Mouse (Mus musculus): ENCODE data around the gene Pyroxd1.
"Not testable (repeated sequence)": the region's sequence is repeated elsewhere in the genome, so short reads cannot be mapped to it uniquely, and the experiment has no call there.

Gene Pyroxd1

DNA sequence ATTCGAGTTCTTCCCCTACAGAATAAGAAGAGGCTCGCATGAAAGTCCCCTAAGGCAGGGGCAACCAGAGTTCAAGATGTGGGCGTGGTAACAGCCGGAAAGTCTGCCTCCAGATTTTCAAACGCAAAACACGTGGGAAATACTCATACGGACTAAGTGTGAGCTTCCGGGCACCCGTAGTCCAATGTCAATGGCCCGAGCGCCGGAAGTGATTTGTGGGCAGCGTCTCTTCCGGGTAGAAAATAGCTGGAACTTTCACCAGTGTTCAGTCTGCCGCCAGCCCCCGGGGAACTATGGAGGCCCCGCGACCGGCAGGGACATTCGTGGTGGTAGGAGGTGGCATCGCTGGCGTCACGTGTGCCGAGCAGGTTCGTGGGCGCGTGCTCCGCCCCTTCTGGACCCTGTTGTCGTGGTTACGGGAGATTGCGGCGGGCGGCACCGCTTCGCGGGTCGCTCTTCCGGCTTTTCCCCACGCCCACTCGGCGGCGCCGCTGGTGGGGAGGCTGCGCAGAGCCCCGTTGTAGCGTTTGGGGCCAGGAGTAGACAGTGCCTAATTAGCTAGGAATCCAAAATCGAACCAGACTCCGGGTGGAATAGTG is at the start of gene Pyroxd1:
Pyroxd1 (plus strand) TSS at position 215 of the 599 bp plus-strand sequence.
- DNase-seq (ENCODE audit: low spot score in 2 of 2): peak; percentile 66 to 80

DNA sequence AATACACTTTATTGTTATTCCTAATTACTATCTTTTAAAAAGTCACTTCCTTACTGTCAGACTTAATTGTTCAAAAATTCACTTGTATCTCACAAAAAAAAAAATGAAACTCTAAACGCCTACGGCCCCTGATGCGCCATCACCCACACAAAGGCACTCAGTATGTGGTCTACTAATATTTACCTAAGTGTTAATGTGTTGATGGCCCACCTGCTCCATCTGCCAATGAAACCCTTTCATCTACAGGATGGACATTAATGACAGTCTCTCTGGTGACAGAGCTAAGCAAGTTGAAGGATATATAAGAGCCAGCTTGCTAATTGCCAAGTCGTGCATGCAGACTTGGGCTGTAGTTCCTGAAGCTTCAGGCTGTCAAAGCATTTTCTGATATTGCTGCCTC is 47.4 kb upstream of the Pyroxd1 start, which contains the start of gene Iapp:
Iapp (plus strand) TSS at position 326 of the 400 bp plus-strand sequence.
- no peak for DNase-seq (ENCODE audit: low spot score in 2 of 2)

DNA sequence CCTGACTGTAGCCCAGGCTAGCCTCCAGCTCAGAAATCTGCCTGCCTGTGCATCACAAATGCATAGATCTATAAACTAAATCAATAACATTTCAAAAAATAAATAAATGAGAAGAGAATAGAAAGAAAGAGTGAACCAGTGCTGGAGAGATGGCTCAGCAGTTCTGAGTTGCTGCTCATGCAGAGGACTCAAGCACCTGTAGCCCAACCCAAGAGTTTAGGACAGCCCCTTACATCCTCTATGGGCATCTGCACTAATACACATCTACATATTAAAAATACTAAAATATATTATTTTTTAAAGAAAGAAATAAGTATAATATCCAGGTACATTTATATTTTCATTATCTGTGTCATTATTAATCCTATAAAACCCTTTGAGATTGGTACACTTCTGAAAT is 40.4 kb upstream of the Pyroxd1 start:
- DNase-seq (ENCODE audit: low spot score in 2 of 2): no peak

DNA sequence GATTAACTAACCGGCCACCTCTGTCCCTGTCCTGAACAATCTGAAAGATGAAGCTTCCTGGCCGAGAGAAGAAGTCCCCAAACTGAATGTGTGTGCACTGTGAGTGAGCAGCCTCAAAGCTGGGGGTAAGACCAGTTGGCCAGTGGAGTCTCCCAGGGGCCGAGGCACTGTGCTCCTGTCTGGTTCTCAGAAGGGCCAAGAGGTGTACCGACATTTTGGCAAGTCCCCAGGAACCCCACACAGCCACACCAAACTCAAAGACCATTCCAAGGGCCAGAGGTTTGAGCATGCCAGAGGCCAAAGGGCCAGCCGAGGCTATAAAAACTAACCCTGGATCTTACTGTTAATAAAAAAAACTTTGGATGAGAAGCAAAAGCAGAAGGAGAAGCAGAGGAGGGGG is 31.2 kb upstream of the Pyroxd1 start:
- no peak for DNase-seq (ENCODE audit: low spot score in 2 of 2)

DNA sequence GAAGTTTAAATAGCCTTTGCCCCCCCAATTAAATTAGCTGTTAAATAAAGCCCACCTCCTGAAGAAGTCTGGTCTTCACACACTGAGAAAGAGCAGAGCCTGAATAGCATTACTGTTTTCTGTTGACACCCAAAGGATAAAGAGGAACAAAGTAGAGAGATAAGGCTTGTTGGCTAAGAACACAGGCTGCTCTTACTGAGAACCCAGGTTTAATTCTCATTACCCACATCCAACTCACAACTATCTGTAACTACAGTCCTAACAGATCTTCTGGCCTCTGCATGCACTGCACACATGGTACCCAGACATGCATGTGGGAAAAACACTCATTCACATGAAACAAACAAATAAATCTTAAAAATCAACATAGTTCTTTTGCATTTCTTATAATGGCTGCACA is 28.3 kb upstream of the Pyroxd1 start:
- no peak for DNase-seq (ENCODE audit: low spot score in 2 of 2)

DNA sequence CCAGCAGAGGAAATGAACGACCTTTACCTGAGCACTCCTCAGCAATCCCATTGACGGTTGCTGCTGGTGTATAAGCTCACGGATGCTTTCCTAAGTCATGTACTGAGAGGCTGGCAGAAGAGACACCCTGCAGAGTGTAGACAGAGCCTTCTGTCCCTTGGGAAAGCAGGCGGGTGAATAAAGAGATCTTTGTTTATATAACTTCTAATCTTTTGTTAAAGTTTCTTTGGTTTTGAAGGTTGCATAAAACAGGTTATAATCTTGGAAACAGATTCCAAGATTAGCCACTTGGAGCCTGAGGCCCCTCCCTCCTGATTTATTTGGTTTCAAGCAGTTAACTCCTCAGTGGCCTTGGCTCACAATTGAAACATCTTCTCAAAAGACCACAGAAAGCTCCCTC is 22.6 kb upstream of the Pyroxd1 start, which contains the start of gene Slco1a5:
Slco1a5 (minus strand) TSS at position 101 of the 400 bp plus-strand sequence.
- DNase-seq (ENCODE audit: low spot score in 2 of 2): no peak

DNA sequence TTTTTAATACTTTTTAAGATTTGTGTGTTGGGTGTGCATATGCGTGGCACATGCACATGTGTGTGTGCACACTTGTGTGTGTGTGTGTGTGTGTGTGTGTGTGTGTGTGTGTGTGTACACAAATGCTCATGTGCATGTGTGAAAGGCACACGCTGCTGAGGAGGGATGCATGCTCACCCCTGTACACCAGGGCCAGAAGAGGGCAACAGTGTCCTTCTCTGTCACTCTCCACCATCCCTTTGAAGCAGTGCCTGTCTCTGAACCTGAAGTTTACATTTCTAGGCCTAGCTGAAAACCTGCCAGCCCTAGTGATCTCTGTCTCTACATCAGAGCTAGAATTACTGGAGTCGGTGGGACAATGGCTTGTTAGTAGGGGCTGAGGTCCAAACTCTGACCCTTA is 18.9 kb upstream of the Pyroxd1 start:
- no peak for DNase-seq (ENCODE audit: low spot score in 2 of 2)

DNA sequence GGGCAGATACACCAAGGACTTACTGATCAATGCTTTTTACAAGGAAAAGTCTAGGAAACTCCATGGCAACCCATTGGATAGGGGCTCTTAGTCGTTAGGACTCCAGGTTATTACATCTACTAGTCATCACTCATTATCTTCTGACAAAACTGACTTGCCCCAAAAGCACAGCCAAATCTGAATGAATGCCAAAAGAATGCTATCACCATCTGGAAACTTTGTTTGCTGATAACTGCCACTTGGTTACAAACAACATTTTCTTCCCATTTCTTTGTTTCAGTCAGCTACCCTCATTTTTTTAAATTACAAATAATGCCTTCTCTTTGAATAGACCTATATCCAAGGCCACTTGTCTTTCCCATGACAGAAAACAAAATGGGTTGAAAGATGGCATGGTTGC is 16.3 kb upstream of the Pyroxd1 start:
- DNase-seq (ENCODE audit: low spot score in 2 of 2): no peak

DNA sequence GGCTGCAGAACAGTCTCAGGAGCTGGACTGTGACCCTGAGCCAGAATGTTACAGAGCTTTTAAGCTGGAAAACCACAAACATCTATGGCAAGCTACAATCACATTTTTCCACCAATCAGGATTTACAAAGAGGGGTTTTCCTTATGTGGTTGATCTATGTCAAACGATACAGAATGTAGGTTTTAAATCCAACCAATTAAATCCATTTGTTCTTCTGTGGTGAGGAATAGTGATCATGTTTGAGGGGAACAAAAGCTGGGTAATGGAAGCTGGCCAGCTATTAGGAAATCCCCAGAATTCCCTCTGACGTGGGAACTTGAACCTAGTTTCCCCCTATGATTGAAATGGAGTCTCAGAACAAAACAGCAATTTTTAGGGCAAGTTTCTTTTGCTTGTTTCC is 6.5 kb upstream of the Pyroxd1 start:
- no peak for DNase-seq (ENCODE audit: low spot score in 2 of 2)

DNA sequence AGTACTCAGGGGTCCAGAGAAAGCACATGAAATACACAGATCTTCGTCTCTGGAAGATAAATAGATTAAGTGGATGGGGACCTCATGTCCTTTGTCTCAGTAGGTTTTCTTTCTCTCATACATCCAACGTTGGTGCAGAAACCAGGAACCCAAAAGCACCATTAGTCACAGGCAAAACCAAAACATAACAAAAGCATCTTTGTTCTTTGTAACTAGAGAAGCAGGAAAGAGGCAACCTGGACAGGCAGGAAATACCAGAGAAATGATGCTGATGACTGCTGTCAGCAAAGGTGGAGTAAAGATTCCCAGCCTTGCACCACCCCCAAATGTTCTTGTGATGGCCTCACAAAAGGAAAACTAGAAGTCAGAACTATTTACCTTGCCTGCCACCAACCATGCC is 5.9 kb upstream of the Pyroxd1 start:
- DNase-seq (ENCODE audit: low spot score in 2 of 2): no peak

DNA sequence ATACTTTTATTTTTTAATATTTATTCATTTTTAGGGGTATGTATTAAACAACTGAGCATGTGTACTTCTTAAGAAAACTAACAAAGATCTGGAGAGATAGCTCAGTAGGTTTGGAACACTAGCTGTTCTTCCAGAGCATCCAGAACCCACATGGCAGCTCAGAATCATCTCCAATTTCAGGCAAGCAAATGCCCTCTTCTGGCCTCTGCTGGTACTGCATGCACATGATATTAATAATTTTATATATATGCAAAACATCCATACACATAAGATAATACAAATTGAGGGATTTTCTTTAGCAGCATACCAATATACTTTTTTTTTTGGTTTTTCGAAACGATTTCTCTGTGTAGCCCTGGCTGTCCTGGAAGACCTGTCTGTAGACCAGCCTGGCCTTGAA is 1.9 kb upstream of the Pyroxd1 start:
- DNase-seq (ENCODE audit: low spot score in 2 of 2): peak; percentile 30 to 32

DNA sequence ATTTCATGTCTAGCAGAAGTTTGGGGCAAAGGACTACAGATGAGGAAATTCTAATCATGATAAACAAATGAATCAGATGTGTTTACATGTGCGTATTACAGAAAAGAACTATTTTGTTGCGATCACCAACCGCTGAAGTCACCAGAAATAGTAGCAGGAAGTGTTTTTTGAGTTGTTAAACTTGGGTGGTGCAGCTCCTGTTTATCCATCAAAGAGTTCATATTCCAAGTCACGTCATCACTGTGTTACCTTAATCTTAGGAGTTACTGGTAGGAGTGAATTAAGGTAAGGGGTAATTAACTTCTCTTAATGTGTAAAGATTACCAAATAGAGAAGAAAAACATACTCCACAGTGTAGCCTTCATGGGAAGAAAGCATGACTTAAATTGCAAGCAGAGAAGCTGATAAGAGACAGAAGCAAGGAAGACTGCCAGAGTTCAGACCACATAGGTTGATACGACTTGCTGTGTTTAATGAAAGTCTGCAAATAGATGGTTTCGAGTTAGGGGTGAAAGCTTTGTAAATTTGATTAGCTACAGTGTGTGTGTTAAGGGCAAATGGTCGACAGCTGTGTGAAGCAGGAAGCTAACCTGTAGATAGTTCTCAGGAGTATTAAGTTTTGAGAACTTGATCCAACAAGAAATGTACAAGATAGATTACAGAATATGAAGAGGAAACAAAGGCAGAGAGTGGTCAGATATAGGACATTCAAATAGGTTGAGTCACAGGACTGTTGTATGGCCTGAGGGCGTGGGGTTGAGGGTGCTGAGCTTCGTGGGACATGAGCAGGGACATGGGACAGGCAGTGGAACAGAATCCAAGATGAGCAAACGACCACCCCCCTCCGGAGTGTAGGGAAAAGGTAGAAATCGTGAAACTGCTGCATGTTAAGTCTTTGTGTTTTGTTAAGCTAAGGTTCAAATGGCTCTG is 992 bp downstream of the Pyroxd1 start:
- DNase-seq (ENCODE audit: low spot score in 2 of 2): no peak

DNA sequence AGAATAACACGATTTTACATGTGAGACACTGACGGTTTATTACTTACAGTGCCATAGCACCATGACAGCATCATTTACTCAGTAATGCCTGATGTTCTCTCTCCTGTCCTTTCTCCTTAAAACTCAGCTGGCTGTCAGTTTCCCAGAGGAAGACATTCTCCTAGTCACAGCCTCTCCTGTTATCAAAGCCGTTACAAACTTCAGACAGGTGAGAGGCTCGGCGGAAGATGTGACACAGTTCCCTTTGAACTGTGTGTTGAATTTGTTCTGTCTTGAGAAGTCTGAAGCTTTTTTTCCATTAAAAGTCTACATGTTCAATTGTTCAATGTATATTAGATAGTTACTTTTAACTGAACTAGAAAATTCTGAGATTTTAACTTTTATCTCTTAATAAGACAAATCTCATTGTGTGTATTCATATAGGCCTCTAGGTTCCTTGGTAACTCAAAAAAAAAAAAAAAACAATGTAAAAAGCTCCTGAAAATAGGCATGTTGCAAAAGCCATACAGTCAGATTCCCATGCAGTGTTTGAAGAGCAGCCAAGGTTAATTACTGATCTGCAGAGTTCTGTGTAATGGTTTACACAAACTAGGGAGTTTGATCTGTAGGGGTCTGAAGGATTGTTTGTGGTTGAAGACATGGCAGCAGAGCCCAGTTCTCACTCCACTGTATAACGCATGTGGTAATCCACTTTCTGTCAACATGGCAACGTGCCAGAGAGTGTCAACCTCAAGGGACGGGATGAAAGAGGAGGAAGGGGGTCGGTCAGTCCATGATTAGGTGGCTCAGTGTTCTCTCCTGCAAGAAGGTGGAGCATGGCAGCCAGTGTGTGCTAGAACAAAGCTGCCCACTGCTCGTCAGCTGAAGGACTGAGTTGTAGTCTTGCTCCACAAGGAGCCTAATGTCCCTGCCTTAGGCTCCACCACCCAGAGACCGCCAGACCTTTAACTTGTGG is 2.3 kb downstream of the Pyroxd1 start:
- DNase-seq (ENCODE audit: low spot score in 2 of 2): no peak

DNA sequence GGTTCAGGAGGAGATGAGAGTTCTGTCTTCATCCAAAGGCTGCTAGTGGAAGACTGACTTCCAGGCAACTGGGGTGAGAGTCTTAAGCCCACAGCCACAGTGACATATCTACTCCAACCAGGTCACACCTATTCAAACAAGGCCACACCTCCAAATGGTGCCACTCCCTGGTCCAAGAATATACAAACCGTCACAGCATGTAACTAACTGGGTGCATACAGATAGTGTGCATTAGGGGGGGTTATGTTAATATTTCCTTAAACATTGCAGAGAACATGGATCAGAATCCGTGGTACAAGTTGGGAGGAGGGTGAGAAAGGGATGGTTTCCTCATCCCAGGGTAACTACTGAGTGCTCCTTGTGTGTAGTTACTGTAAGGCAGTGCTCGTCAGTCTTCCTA is 6.6 kb downstream of the Pyroxd1 start:
- DNase-seq (ENCODE audit: low spot score in 2 of 2): not testable (repeated sequence)

DNA sequence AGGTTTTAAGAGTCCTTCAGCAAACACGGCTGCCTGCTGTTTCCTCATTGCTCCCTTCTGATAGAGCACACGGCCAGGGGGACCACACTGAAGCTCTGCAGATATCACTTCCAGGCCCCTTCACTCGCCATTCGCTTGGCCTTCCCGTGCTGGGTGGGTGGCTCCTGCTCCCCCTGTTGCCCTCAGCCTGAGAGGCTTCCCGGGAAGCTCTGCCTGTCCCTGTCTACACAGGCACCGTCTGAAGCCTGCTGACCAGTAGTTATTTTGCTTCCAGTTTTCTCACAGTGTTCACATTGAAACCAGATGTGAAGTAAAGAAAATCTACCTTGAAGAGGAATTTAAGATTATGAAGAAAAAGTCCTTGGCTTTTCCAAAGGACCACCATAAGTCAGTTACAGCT is 11.7 kb downstream of the Pyroxd1 start:
- no peak for DNase-seq (ENCODE audit: low spot score in 2 of 2)

DNA sequence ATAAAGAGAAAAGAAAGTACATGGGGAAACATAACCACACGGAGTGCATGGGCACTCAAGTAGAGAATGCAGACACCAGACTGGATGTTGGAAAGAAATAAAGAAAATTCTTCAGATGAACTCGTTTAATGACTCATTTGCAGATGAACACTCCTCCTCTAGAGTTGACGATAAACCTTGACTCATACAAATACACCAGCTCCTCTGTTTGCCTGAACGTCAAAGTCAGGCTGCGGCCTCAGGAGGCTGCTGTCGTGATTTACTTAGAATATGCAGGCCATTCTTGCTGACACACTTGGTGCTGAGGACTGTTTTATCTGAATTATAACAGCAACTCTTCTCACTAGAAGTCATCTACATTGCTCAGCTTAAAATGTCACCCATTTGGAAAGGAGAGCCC is 16.6 kb downstream of the Pyroxd1 start:
- no peak for DNase-seq (ENCODE audit: low spot score in 2 of 2)

DNA sequence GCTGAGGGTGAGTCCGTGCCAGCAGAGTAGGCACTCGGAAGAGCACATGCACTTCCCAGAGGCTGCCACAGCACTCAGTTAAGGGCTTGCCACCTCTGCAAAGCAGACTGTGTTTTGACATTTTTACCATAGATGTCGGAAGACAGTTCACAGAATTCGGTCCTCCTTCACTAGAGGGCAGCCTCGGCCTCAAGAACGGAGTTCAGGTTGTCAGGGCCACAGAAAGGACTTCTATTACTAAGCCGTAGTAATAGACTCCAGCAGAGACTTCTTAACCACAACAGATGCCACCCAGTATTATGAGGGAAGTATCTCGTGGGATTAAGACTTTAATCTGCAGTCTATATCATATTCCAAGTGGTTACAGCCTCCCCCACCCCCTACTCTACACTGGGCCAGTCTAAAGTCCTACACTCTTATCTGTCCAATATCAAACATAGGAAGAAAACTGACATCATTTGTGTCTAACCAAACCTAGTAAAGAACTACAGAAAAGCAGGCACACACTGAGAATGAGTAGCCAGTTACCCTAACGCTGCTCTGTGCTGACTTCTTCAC is 17.6 kb downstream of the Pyroxd1 start:
- DNase-seq (ENCODE audit: low spot score in 2 of 2): no peak

DNA sequence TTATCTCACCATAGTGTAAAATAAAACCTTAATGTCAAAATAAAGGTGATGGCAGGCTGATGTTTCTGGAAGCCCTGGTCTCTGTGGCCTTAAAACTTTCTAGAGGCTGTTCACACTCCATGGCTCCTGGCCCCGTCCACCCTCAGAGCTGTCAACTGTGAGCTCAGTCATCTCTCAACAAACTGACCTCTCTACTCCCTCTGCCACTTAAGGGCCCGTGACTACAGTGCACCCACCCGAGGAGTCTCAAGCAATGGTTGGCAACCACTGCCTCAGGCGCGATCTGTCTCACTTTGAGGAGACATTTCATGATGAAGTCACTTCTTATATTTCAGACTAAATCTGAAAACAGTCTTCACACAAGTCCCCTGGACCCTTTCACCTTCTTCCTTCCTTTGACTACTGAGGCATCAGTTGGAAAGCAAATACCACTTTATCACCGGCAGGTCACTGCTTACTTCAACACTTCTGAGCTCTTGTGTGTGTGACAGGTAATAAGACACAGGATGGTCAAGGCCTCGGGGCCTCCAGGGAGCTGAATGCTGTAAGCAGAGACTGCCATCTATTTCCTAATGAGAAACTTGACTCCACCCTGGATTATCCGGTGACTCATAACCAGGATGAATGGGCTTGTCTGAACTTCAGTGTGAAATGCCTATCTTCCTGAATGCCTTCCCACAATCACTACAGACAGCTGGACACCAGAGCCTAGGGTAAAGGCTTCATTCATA is 20.5 kb downstream of the Pyroxd1 start:
- DNase-seq (ENCODE audit: low spot score in 2 of 2): no peak

DNA sequence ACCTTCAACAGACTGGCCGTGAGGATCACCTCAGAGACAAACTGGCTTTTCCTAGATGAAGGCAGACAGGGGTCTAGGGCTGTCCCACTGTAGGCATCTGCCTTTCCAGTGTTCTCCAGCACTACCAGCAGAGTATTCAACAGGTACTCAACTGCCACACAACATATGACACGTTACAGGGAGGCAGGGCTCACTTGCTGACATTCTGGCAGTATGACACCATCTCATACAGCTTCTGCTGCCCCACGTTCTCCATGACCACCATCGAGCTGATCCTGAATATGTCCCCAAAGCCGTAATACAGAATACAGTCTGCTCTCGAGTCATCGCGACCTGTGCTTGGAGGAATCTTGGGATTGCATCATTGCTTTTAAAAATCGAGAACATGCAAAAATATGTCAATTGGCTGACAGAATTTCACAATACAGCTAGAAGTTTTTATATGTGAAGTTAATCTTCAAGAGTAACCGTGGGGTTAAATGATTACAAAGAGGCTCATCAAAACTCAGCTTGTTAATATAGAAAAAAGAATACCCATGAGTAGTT is 21.1 kb downstream of the Pyroxd1 start:
- DNase-seq (ENCODE audit: low spot score in 2 of 2): no peak

DNA sequence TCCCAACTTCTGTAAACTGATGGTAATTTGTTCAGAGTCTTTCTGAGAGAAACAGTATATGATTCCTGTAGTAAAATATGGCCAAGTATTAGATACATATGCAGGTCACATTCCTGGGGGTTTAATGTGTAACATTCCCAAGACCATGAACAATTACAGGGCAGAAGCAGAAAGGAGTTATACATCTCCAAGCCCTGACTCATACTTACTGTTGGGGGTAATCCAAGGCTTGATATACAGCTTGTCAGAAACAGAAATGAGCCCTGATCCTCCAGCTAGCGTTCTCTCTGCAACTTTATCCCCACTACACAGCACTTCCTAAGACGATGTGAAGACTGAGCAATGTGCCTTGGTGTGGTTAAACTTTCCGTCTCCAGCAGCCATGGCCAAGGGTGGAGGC is 22.1 kb downstream of the Pyroxd1 start:
- DNase-seq (ENCODE audit: low spot score in 2 of 2): no peak

DNA sequence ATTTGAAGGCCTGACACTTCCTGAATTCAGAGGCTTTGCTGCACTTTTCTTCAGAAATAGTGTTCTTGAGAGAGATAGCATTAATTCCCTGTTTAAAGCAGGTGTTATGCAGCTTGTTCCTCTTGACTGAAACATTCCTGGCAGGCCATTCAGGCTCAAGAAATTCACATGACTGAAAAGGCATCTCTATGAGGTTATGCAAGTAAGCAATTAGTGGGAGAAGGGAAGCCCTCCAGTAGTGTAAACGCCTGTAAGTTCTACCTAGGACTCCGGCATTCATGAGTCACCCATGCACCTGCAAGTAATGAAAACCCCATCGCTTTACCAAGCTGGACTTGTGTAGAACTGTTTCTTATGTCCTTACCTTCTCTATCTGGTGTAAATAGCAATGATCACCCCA is 24.1 kb downstream of the Pyroxd1 start:
- DNase-seq (ENCODE audit: low spot score in 2 of 2): no peak
